Mouse (Mus musculus): ENCODE measurements around the gene Arhgap35.

DNA sequence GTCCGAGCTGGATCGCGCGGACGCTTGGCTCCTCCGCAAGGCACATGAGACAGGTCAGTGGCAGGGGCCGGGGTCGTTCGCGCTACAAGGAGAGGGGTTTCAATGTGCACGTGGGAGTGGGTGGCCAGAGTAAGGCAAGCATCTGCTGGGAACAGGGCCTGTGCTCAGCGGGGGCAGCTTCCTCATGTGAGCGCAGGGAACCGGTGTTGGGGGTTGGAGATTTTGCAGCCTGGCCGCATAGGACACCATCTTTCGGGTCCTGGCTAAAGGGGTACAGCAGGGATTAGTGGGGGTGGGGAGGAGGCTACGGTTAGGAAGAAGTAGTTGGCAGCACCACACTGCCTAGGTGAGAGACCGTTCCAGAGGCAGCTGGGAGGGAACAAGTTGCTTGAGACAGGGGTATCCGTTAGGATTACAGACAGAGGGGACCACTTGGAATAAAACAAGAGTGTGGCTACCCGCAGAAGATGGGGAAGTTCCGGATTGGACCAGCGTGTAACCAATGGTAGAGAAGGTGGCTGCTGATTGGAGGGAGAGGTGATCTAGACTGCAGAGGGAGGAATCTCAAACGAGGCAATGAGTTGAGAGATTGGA lies 161.6 kb downstream of the Arhgap35 start:
- no peak for TF ChIP-seq CTCF (IDR thresholded peaks at IDR 0.05; ENCODE audit: low read depth)
- TF ChIP-seq EP300 (optimal IDR thresholded peaks at IDR 0.05), result no peak

All from stomach, postnatal 0 days (tissue).